Mouse (Mus musculus) forebrain, embryonic 16.5 days (tissue): ENCODE results near the gene Ifi211. TPM values are rescaled to one million over a fixed set of nuclear protein-coding genes. Genes with fewer than 3 reads are reported as not detected.
"Not testable (repeated sequence)": the region's sequence is repeated elsewhere in the genome, so short reads cannot be mapped to it uniquely, and the experiment has no call there.

Experiments
- ATAC-seq: fragments of 200-750 bp; cut with Nextera tagmentation; 2 replicates; pipeline ENCODE4 v1.8.0; 2017; ENCODE audit warnings: mild to moderate bottlenecking, moderate library complexity
- H3K27ac ChIP-seq: fragments of 300-500 bp; sonication (generic); 2 replicates; pipeline ENCODE4 v1.5.1; 2014; ENCODE audit warnings: low read length, control low read depth
- H3K27me3 ChIP-seq: fragments of 300-500 bp; sonication (generic); replicated peaks from 2 replicates; pipeline ENCODE4 v1.6.1; 2014; ENCODE audit warnings: low read length; ENCODE audit not compliant: control insufficient read depth, insufficient read depth
- H3K36me3 ChIP-seq: fragments of 300-500 bp; sonication (generic); 2 replicates; pipeline ENCODE4 v1.6.1; 2014; ENCODE audit not compliant: control insufficient read depth, insufficient read depth
- H3K4me1 ChIP-seq: fragments of 300-500 bp; sonication (generic); replicated peaks from 2 replicates; pipeline ENCODE4 v1.6.1; 2014; ENCODE audit warnings: low read length; ENCODE audit not compliant: control insufficient read depth, insufficient read depth
- H3K4me2 ChIP-seq: fragments of 300-500 bp; sonication (generic); 2 replicates; pipeline ENCODE4 v1.6.1; 2014; ENCODE audit warnings: mild to moderate bottlenecking, low read length, control low read depth
- H3K4me3 ChIP-seq: fragments of 300-500 bp; sonication (generic); replicated peaks from 2 replicates; pipeline ENCODE4 v1.5.1; 2014; ENCODE audit warnings: mild to moderate bottlenecking, low read length, control low read depth
- H3K9ac ChIP-seq: fragments of 300-500 bp; sonication (generic); replicated peaks from 2 replicates; pipeline ENCODE4 v1.6.1; 2014; ENCODE audit warnings: low read depth, low read length, control low read depth
- H3K9me3 ChIP-seq: fragments of 300-500 bp; sonication (generic); 2 replicates; pipeline ENCODE4 v1.6.1; 2016; ENCODE audit warnings: low read length; ENCODE audit not compliant: control insufficient read depth
- WGBS: fragments of 180-500 bp; shearing (Covaris S2); extraction: QIAGEN DNeasy Blood & Tissue Kit; methylation state at CpG from one replicate; pipeline ENCODE4 v1.1.7; 2014; 5-methylcytosine and 5-hydroxymethylcytosine counted together
- polyA plus RNA-seq: library from polyadenylated mRNA; unstranded; fragments of >200 nt; fragmentation: Nextera tagmentation; extraction: Ambion mirVana; gene quantifications from 2 replicates; pipeline ENCODE4 v1.2.1, GENCODE M21; 2015

Ifi211 gene
- 0.24 and 0.37 TPM in 2 replicates for polyA plus RNA-seq

DNA sequence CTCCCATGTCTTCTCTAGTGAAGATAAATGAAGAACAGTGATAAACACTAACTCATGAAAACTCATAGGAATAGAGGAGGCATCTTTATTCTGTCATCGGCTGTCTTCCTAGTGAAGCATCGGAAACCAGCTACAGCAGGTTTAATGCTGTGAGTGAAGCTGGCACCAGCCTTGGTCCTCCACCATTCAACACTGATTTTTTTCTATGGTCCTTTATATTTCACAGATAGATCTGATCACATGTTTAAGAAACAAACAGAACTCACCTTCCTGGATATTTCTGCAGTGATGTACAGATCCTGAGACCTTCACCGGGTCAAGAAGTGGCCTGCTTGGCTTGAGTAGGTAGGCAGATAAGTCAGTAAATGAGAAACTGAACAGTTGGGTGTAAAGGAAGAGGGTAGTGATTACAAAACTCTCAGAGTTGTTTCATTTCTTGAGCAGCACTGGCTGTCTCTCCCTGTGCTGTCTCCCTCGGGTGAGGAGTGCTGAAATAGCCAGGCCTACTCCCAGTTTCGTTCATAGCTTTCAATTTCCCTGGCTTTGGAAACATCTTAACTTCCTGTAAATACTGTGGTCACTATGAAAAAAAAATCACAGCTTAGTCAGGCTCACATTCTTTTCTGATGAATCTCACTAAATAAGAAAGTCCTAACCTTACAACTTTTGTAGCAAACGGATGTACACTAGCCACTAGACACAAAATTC is at the start of gene Ifi211:
Ifi211 (minus strand) TSS at position 499 of the 708 bp plus-strand sequence.
- H3K36me3 ChIP-seq, ATAC-seq, H3K4me2 ChIP-seq, H3K9ac ChIP-seq, H3K4me1 ChIP-seq, H3K27ac ChIP-seq, H3K4me3 ChIP-seq, H3K9me3 ChIP-seq, H3K27me3 ChIP-seq: not testable (repeated sequence)
- WGBS: 89% methylated on average over 6 of the region's 6 CpGs

DNA sequence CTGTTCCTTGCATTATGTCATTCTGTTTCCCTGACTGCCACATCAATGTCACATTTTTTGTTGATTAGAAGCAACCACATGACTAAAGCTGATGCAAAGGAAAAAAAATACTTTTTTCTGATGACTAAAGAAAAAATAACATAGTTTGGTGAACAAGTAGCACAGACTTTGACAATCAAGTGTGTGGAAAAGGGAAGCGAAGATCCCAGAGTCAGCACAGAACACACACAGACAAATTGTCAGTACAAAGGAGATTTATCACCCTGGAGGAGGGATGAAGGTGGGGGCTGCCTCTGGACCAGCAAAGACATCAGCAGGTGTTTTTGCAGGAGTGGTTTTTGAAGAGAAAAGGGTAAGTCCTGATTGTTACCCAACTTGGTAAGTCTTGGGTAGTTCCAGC is 48.6 kb upstream of the Ifi211 start:
- not testable (repeated sequence) for H3K27ac ChIP-seq, H3K9ac ChIP-seq, H3K9me3 ChIP-seq, H3K4me2 ChIP-seq, H3K27me3 ChIP-seq, ATAC-seq, H3K36me3 ChIP-seq, H3K4me3 ChIP-seq, H3K4me1 ChIP-seq
- WGBS: 96% methylated on average over 1 of the region's 1 CpGs

DNA sequence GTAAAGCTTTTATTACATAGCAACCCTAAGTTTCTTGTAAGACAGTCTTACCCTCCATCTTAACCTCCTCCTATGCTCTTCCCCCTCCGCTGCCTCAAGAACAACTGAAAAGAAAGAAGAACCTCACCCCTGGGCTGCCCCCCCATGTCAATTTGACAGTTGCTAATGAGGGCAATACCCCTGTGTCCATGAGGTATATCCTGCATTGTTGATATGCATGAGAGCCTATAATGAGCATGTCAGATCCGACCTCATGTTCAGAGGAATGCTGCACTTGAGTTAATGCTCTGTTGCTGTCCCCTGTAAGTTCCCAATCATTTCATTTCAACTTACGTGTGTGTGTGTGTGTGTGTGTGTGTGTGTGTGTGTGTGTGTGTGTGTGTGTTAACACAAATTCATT is 47.2 kb upstream of the Ifi211 start:
- H3K9me3 ChIP-seq, H3K27me3 ChIP-seq, H3K4me3 ChIP-seq, H3K9ac ChIP-seq, H3K4me1 ChIP-seq, ATAC-seq, H3K36me3 ChIP-seq, H3K27ac ChIP-seq, H3K4me2 ChIP-seq: not testable (repeated sequence)
- whole genome bisulfite sequencing: 65% methylated on average over 3 of the region's 3 CpGs

DNA sequence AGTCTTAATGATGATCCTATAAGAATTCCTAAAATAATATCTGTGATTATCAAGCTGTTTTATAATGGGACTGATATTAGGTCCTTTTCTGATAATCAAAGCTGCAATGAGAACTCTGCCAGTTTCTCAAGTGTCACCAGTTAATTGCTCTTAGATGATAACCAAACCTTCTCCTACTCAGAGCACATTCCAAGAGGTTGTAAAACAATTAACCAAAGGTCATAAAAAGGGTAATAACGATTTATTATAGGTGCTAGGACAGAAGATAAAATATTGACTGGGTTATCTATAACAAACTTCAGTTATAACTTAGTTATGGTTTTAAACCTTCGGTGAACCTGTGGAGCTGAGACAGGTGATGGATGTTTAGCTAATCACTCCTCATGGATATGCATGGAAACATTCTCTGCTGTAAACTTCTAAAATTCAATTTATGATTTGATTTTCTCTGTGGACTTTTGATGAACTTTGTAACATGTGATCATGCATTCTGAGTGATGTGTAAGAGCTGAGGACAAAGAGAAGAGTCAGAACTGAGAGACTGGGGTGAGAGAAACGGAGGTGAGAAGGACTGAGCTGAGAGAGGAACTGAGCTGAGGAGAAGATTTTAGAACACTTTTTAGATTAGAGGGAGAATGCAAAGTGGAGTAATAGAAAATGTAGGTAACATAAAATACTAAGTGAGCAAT is 43.1 kb upstream of the Ifi211 start:
- not testable (repeated sequence) for H3K4me3 ChIP-seq, H3K9me3 ChIP-seq, H3K27ac ChIP-seq, ATAC-seq, H3K27me3 ChIP-seq, H3K9ac ChIP-seq, H3K4me1 ChIP-seq, H3K4me2 ChIP-seq, H3K36me3 ChIP-seq
- 78% methylated on average over 3 of the region's 3 CpGs for WGBS

DNA sequence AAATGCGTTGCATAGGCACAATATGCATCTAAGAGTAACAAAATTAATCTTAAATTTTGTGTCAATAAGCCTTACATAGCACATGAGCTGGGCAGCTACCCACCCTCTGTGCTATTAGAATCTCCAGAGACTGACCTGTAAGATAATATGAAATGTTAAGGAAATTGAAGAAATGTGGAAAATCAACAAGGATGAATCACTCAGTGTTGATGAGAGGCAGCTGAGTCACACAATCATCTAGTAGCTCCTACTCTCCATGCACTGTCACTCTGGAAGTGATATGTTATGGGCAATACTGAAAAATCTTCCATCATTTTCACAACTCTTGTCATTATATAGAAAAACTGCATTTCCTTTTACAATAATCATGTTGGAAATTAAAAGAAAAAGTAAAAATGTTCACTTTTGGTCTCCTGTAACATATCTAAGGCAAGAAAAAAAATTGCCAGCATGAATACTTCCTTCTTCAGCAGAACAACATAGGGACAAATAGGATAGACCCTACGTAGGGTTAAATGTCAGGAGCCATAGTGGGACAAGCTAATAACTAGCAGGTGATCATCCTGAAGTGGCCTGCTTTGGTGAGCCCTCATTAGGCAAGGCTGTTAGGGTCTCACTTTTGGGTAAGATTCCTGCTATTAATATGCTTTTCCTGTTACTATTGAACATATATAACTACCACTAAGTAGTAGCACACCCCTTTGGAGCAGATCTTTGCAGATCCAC is 42.4 kb upstream of the Ifi211 start:
- H3K27ac ChIP-seq: no peak overlapping the region
- H3K9ac ChIP-seq: no peak overlapping the region
- WGBS: 83% methylated on average over 2 of the region's 2 CpGs
- H3K4me1 ChIP-seq: no peaks in the 10 kb centered on the region
- no peak overlapping the region for H3K4me2 ChIP-seq
- no peaks in the 10 kb centered on the region for H3K9me3 ChIP-seq
- no peaks in the 10 kb centered on the region for H3K27me3 ChIP-seq
- no peaks in the 10 kb centered on the region for H3K36me3 ChIP-seq
- no peak for ATAC-seq
- no peak overlapping the region for H3K4me3 ChIP-seq

DNA sequence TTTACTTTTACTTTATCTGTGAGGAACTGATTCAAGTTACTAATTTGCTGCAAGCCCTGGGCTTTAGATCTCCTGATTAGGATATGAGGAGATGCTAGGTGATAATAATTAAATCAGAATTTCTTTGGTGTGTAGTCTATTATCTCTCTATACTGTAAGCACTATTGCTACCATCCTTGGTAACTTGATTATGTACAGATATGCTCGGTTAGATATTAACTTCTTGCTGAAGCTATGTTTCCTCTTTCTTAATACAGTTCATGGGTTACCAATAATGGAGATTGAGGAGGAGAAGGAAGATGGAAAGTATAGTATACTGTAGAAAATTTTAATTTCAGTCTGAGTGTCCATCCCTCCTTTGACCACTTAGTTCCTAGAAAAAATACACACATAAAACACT is 40.7 kb upstream of the Ifi211 start:
- no peaks in the 10 kb centered on the region for H3K27me3 ChIP-seq
- H3K4me3 ChIP-seq: no peak overlapping the region
- H3K27ac ChIP-seq: no peak overlapping the region
- H3K4me1 ChIP-seq: no peaks in the 10 kb centered on the region
- H3K4me2 ChIP-seq: no peak overlapping the region
- ATAC-seq: no peak
- no peak overlapping the region for H3K9ac ChIP-seq
- H3K36me3 ChIP-seq: no peaks in the 10 kb centered on the region
- no peaks in the 10 kb centered on the region for H3K9me3 ChIP-seq
- WGBS: 89% methylated on average over 1 of the region's 1 CpGs

DNA sequence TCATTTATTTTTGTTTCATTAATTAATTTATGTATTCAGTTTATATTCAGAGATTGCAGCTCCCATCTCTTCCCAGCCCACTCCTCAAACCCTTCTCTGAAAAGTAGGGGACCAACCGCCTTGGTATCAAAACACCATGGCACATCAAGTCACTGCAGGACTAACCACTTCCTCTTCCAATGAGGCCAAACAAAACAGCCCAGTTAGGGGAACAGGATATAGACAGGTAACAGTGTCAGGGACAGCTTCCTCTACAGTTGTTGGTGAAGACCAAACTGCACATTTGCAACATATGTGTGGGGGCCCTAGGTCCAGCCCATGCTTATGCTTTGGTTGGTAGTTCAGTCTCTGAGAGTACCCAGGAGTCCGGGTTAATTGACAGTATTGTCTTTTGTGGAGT is 36.2 kb upstream of the Ifi211 start:
- not testable (repeated sequence) for H3K9me3 ChIP-seq, H3K27me3 ChIP-seq, H3K4me3 ChIP-seq, H3K36me3 ChIP-seq, ATAC-seq, H3K4me1 ChIP-seq, H3K4me2 ChIP-seq, H3K27ac ChIP-seq, H3K9ac ChIP-seq
- WGBS: 91% methylated on average over 2 of the region's 2 CpGs

DNA sequence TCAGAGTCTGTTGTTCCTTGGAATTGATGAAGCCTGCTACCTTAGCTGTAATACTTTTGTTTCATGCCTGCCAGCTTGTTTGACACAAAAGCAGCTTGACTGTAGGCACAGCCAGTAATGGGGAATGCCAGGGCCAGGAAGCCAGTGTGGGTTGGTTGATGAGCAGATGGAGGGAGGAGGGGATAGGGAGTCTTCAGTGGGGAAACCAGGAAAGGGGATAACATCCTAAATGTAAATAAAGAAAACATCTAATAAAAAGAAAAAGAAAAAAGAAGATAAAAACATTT is 29.9 kb upstream of the Ifi211 start:
- not testable (repeated sequence) for H3K4me3 ChIP-seq, H3K9ac ChIP-seq, H3K27me3 ChIP-seq, H3K36me3 ChIP-seq, H3K4me2 ChIP-seq, H3K27ac ChIP-seq, H3K4me1 ChIP-seq, H3K9me3 ChIP-seq
- ATAC-seq: peak; percentile 72

DNA sequence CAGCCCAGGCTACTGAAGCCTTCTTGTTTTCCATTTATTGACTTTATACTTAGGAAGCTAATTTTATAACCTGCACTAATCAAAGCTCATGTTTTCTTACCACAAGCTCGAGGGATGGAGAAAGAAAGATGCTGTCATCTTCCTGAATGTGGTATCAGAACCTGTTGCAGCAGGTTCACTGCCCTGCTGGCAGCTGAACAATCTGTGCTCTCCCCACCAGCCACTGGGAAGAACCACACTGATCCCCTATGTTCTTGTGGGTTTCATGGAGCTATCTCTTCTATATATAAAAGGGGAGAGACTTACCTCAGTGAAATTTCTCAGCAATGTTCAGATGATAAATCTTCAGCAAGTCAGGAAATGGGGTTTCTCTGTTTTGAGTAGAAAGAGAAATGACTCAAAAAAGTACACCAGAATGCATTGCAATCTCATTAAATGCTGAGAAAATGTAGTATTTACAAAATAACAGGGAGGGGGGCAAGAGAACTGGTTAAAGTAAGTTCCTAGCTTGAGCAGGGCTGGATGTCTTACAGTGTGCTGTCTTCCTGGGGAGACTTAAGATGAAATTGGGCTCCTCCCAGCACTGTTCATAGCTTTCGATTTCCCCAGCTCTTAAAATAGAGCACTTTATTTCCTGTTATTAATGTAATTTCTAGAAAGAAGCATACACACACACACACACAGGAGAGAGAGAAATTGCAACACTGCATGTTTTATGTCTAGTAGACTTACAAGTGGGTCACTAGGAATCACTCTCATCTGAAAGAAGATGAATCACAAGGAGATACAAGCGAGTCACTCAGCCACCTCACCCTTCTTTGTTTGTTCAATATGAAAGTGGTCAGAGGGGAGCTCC is 29.3 kb upstream of the Ifi211 start, which contains the start of the genes Mndal and Ifi203:
Mndal (minus strand) TSS at position 568 of the 856 bp plus-strand sequence.
Ifi203 (minus strand) TSS at position 749 of the 856 bp plus-strand sequence.
- H3K4me2 ChIP-seq, H3K27ac ChIP-seq, H3K36me3 ChIP-seq, H3K4me3 ChIP-seq, H3K27me3 ChIP-seq, H3K4me1 ChIP-seq, H3K9ac ChIP-seq, H3K9me3 ChIP-seq: not testable (repeated sequence)
- 70% methylated on average over 3 of the region's 3 CpGs for WGBS
- ATAC-seq: peak; percentile 33; the same call in 1 of the 2 replicates
